Mouse (Mus musculus): ENCODE measurements around the gene Abcc9. TPM values are rescaled to one million over a fixed set of nuclear protein-coding genes. Genes with fewer than 3 reads are reported as not detected.
A peak's percentile ranks its signal among the peaks of the same experiment; 100 is the strongest.

Abcc9 gene
- 1.1 and 1.9 TPM in 2 replicates for polyA plus RNA-seq (2015; fragmentation: Nextera tagmentation; extraction: Ambion mirVana)

GRCm38 (mm10) chr6:142701652-142702637, at the start of gene Abcc9:
Gene Abcc9, minus strand, starts transcription at chr6:142702315.
- ATAC-seq (ENCODE audit: low read depth), result peak; percentile 31; the same call in 1 of the 2 replicates
- Histone ChIP-seq H3K36me3 (no peaks in the 10 kb centered on the region), H3K4me3 (replicated peaks) (peak within 1 kb of the TSS; percentile 40), H3K4me1 (replicated peaks) (0 out of 2 replicates have a peak, but pooled peaks cover 4% of the 10 kb centered on the region), H3K4me2 (peak within 1 kb of the TSS; percentile 50), H3K9me3 (replicated peaks) (no peaks in the 10 kb centered on the region), H3K27ac (peak within 1 kb of the TSS; percentile 16; the same call in 1 of the 2 replicates), H3K9ac (peak within 1 kb of the TSS; percentile 17; the same call in 1 of the 2 replicates), H3K27me3 (peaks cover 7% of the 10 kb centered on the region)
- DNase-seq, result no peak
- 8% methylated on average over 36 of the region's 36 CpGs for WGBS (ENCODE audit: insufficient replicate concordance)

GRCm38 (mm10) chr6:142751365-142751764, 49.2 kb upstream of the Abcc9 start:
- no peak for ATAC-seq (ENCODE audit: low read depth)
- Histone ChIP-seq H3K9ac (no peak overlapping the region), H3K36me3 (no peaks in the 10 kb centered on the region), H3K27ac (no peak overlapping the region), H3K4me1 (replicated peaks) (peaks cover 33% of the 10 kb centered on the region), H3K4me2 (no peak overlapping the region), H3K9me3 (replicated peaks) (peaks cover 6% of the 10 kb centered on the region; the same call in 1 of the 2 replicates), H3K27me3 (no peaks in the 10 kb centered on the region), H3K4me3 (replicated peaks) (no peak overlapping the region)
- no peak for DNase-seq
- WGBS (ENCODE audit: insufficient replicate concordance), result 60% methylated on average over 9 of the region's 9 CpGs

- peaks cover 21% of the 10 kb centered on the region for H3K4me1 ChIP-seq (replicated peaks)
- no peaks in the 10 kb centered on the region for H3K27me3 ChIP-seq
- ATAC-seq (ENCODE audit: low read depth), result no peak
- no peak overlapping the region for H3K27ac ChIP-seq
- WGBS (ENCODE audit: insufficient replicate concordance), result 41% methylated on average over 8 of the region's 8 CpGs
- no peak overlapping the region for H3K9ac ChIP-seq
- H3K4me2 ChIP-seq, result no peak overlapping the region
- no peak overlapping the region for H3K4me3 ChIP-seq (replicated peaks)
- no peaks in the 10 kb centered on the region for H3K36me3 ChIP-seq
- H3K9me3 ChIP-seq (replicated peaks), result peaks cover 15% of the 10 kb centered on the region
- no peak for DNase-seq
Measured at GRCm38 (mm10) chr6:142748057-142748708, 46.1 kb upstream of the Abcc9 start.

GRCm38 (mm10) chr6:142747165-142747564, 45.0 kb upstream of the Abcc9 start:
- no peak for DNase-seq
- H3K4me3 ChIP-seq (replicated peaks), result no peak overlapping the region
- no peaks in the 10 kb centered on the region for H3K36me3 ChIP-seq
- no peaks in the 10 kb centered on the region for H3K27me3 ChIP-seq
- WGBS (ENCODE audit: insufficient replicate concordance), result 26% methylated on average over 2 of the region's 2 CpGs
- H3K9me3 ChIP-seq (replicated peaks), result peaks cover 15% of the 10 kb centered on the region
- no peak overlapping the region for H3K9ac ChIP-seq
- ATAC-seq (ENCODE audit: low read depth), result no peak
- no peak overlapping the region for H3K4me2 ChIP-seq
- H3K27ac ChIP-seq, result no peak overlapping the region
- peaks cover 13% of the 10 kb centered on the region for H3K4me1 ChIP-seq (replicated peaks)

GRCm38 (mm10) chr6:142746765-142747164, 44.6 kb upstream of the Abcc9 start:
- no peaks in the 10 kb centered on the region for H3K36me3 ChIP-seq
- no peak overlapping the region for H3K9ac ChIP-seq
- no peak for ATAC-seq (ENCODE audit: low read depth)
- peaks cover 15% of the 10 kb centered on the region for H3K9me3 ChIP-seq (replicated peaks)
- no peak for DNase-seq
- peak overlapping the region; percentile 60 for H3K27ac ChIP-seq
- H3K4me3 ChIP-seq (replicated peaks), result no peak overlapping the region
- no peaks in the 10 kb centered on the region for H3K27me3 ChIP-seq
- peaks cover 9% of the 10 kb centered on the region for H3K4me1 ChIP-seq (replicated peaks)
- WGBS (ENCODE audit: insufficient replicate concordance), result 30% methylated on average over 7 of the region's 7 CpGs
- H3K4me2 ChIP-seq, result no peak overlapping the region

GRCm38 (mm10) chr6:142745484-142745883, 43.4 kb upstream of the Abcc9 start:
- H3K4me2 ChIP-seq, result no peak overlapping the region
- H3K9ac ChIP-seq, result no peak overlapping the region
- no peaks in the 10 kb centered on the region for H3K27me3 ChIP-seq
- DNase-seq (no peak), ATAC-seq (ENCODE audit: low read depth) (no peak)
- no peaks in the 10 kb centered on the region for H3K36me3 ChIP-seq
- WGBS (ENCODE audit: insufficient replicate concordance), result 87% methylated on average over 5 of the region's 5 CpGs
- H3K4me1 ChIP-seq (replicated peaks), result peaks cover 5% of the 10 kb centered on the region
- H3K27ac ChIP-seq, result no peak overlapping the region
- H3K4me3 ChIP-seq (replicated peaks), result no peak overlapping the region
- H3K9me3 ChIP-seq (replicated peaks), result peaks cover 9% of the 10 kb centered on the region; the same call in 1 of the 2 replicates

GRCm38 (mm10) chr6:142743193-142743592, 41.1 kb upstream of the Abcc9 start:
- H3K4me3 ChIP-seq (replicated peaks), result no peak overlapping the region
- no peak for ATAC-seq (ENCODE audit: low read depth)
- H3K36me3 ChIP-seq, result no peaks in the 10 kb centered on the region
- peaks cover 9% of the 10 kb centered on the region; the same call in 1 of the 2 replicates for H3K9me3 ChIP-seq (replicated peaks)
- no peak for DNase-seq
- 58% methylated on average over 4 of the region's 4 CpGs for WGBS (ENCODE audit: insufficient replicate concordance)
- no peak overlapping the region for H3K9ac ChIP-seq
- H3K27me3 ChIP-seq, result no peaks in the 10 kb centered on the region
- peaks cover 1% of the 10 kb centered on the region for H3K4me1 ChIP-seq (replicated peaks)
- H3K4me2 ChIP-seq, result no peak overlapping the region
- no peak overlapping the region for H3K27ac ChIP-seq

GRCm38 (mm10) chr6:142741763-142742162, 39.6 kb upstream of the Abcc9 start:
- no peak overlapping the region for H3K4me3 ChIP-seq (replicated peaks)
- H3K27me3 ChIP-seq, result no peaks in the 10 kb centered on the region
- no peak overlapping the region for H3K27ac ChIP-seq
- no peak overlapping the region for H3K9ac ChIP-seq
- H3K4me2 ChIP-seq, result no peak overlapping the region
- DNase-seq, result no peak
- no peak for ATAC-seq (ENCODE audit: low read depth)
- 72% methylated on average over 6 of the region's 6 CpGs for WGBS (ENCODE audit: insufficient replicate concordance)
- H3K9me3 ChIP-seq (replicated peaks), result peaks cover 9% of the 10 kb centered on the region; the same call in 1 of the 2 replicates
- H3K4me1 ChIP-seq (replicated peaks), result no peaks in the 10 kb centered on the region
- H3K36me3 ChIP-seq, result no peaks in the 10 kb centered on the region

GRCm38 (mm10) chr6:142738637-142739036, 36.5 kb upstream of the Abcc9 start:
- H3K9me3 ChIP-seq (replicated peaks), result no peaks in the 10 kb centered on the region
- H3K4me1 ChIP-seq (replicated peaks), result no peaks in the 10 kb centered on the region
- no peaks in the 10 kb centered on the region for H3K36me3 ChIP-seq
- H3K4me3 ChIP-seq (replicated peaks), result no peak overlapping the region
- ATAC-seq (ENCODE audit: low read depth) (no peak), DNase-seq (no peak)
- no peaks in the 10 kb centered on the region for H3K27me3 ChIP-seq
- peak overlapping the region; percentile 25 for H3K27ac ChIP-seq
- H3K4me2 ChIP-seq, result no peak overlapping the region
- 61% methylated on average over 6 of the region's 6 CpGs for WGBS (ENCODE audit: insufficient replicate concordance)
- H3K9ac ChIP-seq, result no peak overlapping the region

- whole genome bisulfite sequencing (ENCODE audit: insufficient replicate concordance), result 65% methylated on average over 2 of the region's 2 CpGs
- Histone ChIP-seq H3K9ac (no peak overlapping the region), H3K4me2 (no peak overlapping the region), H3K27me3 (no peaks in the 10 kb centered on the region), H3K27ac (peak overlapping the region; percentile 25), H3K36me3 (no peaks in the 10 kb centered on the region), H3K9me3 (replicated peaks) (no peaks in the 10 kb centered on the region), H3K4me3 (replicated peaks) (no peak overlapping the region), H3K4me1 (replicated peaks) (no peaks in the 10 kb centered on the region)
- DNase-seq (no peak), ATAC-seq (ENCODE audit: low read depth) (peak; percentile 43; the same call in 1 of the 2 replicates)
Measured at GRCm38 (mm10) chr6:142738225-142738624, 36.1 kb upstream of the Abcc9 start.

- Histone ChIP-seq H3K9ac (no peak overlapping the region), H3K4me3 (replicated peaks) (no peak overlapping the region), H3K4me1 (replicated peaks) (no peaks in the 10 kb centered on the region), H3K36me3 (no peaks in the 10 kb centered on the region), H3K4me2 (no peak overlapping the region), H3K9me3 (replicated peaks) (no peaks in the 10 kb centered on the region), H3K27me3 (no peaks in the 10 kb centered on the region), H3K27ac (no peak overlapping the region)
- WGBS (ENCODE audit: insufficient replicate concordance), result 39% methylated on average over 8 of the region's 8 CpGs
- ATAC-seq (ENCODE audit: low read depth), result no peak
- DNase-seq, result no peak
Measured at GRCm38 (mm10) chr6:142735302-142736005, 33.3 kb upstream of the Abcc9 start.

All from liver, embryonic 13.5 days (tissue).